Mouse (Mus musculus) forebrain, embryonic 14.5 days (tissue): ENCODE results near the gene Ceacam9. TPM values are rescaled to one million over a fixed set of nuclear protein-coding genes. Genes with fewer than 3 reads are reported as not detected.
"Not testable (repeated sequence)": the region's sequence is repeated elsewhere in the genome, so short reads cannot be mapped to it uniquely, and the experiment has no call there.

ENCODE experiments used
- ATAC-seq: fragments of 200-750 bp; cut with Nextera tagmentation; 2 replicates; pipeline ENCODE4 v1.8.0; 2017; ENCODE audit warnings: mild to moderate bottlenecking, moderate library complexity
- DNase-seq: peaks from one replicate; pipeline ENCODE4 v3.0.0-alpha.2; 2015; ENCODE audit warnings: low spot score
- H3K27ac ChIP-seq: fragments of 300-500 bp; sonication (generic); 2 replicates; pipeline ENCODE4 v1.5.1; 2014; ENCODE audit warnings: low read depth, mild to moderate bottlenecking, control low read depth, low read length, moderate library complexity
- H3K27me3 ChIP-seq: fragments of 300-500 bp; sonication (generic); replicated peaks from 2 replicates; pipeline ENCODE4 v1.6.1; 2014; ENCODE audit warnings: low read length, control low read depth, mixed read lengths; ENCODE audit not compliant: control insufficient read depth, insufficient read depth
- H3K36me3 ChIP-seq: fragments of 300-500 bp; sonication (generic); 2 replicates; pipeline ENCODE4 v1.6.1; 2014; ENCODE audit warnings: low read length, control low read depth; ENCODE audit not compliant: control insufficient read depth, insufficient read depth
- H3K4me1 ChIP-seq: fragments of 300-500 bp; sonication (generic); 2 replicates; pipeline ENCODE4 v1.6.1; 2014; ENCODE audit warnings: antibody characterized with exemption, low read length, control low read depth; ENCODE audit not compliant: control insufficient read depth, insufficient read depth
- H3K4me2 ChIP-seq: fragments of 300-500 bp; sonication (generic); 2 replicates; pipeline ENCODE4 v1.6.1; 2014; ENCODE audit warnings: mild to moderate bottlenecking, control low read depth, low read length
- H3K4me3 ChIP-seq: fragments of 300-500 bp; sonication (generic); 2 replicates; pipeline ENCODE4 v1.5.1; 2014; ENCODE audit warnings: low read depth, low read length, control low read depth
- H3K9ac ChIP-seq: fragments of 300-500 bp; sonication (generic); 2 replicates; pipeline ENCODE4 v1.6.1; 2014; ENCODE audit warnings: mild to moderate bottlenecking, low read length, control low read depth, moderate library complexity
- H3K9me3 ChIP-seq: fragments of 300-500 bp; sonication (generic); replicated peaks from 2 replicates; pipeline ENCODE4 v1.6.1; 2016; ENCODE audit warnings: low read length, control low read depth, mixed read lengths; ENCODE audit not compliant: control insufficient read depth
- WGBS: fragments of 180-500 bp; shearing (Covaris S2); extraction: QIAGEN DNeasy Blood & Tissue Kit; methylation state at CpG from one replicate; pipeline ENCODE4 v1.1.7; 2014; 5-methylcytosine and 5-hydroxymethylcytosine counted together
- polyA plus RNA-seq: library from polyadenylated mRNA; unstranded; fragments of >200 nt; fragmentation: Nextera tagmentation; extraction: Ambion mirVana; gene quantifications from 2 replicates; pipeline ENCODE4 v1.2.1, GENCODE M21; 2014

Ceacam9 gene
- polyA plus RNA-seq, 1 experiment from 2014 or later, result not detected

DNA sequence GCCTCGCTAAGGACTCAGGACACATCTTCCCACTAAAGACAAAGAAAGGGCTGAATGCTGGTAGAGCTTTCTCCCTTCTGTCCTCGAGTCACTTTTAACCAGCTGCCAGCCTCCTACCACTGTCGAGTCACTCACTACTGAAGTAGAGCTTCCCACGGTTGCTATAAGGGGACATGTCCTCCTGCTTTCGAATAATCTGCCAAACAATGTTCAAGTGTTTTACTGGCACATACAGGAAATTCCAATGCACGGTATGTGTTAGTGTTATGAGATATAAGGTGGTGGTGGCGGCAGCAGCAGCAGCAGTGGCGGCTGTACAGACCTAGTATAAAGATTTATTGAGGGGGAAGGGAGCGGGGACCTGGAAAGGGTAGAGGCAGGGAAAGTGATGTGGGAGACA, 15.3 kb upstream of the Ceacam9 start:
- no peak overlapping the region for H3K9ac ChIP-seq
- H3K4me3 ChIP-seq, result no peak overlapping the region
- no peaks in the 10 kb centered on the region for H3K9me3 ChIP-seq
- H3K36me3 ChIP-seq, result no peaks in the 10 kb centered on the region
- ATAC-seq (no peak), DNase-seq (no peak)
- WGBS, result 69% methylated on average over 9 of the region's 9 CpGs
- no peak overlapping the region for H3K27ac ChIP-seq
- H3K4me1 ChIP-seq, result no peaks in the 10 kb centered on the region
- H3K27me3 ChIP-seq, result no peaks in the 10 kb centered on the region
- H3K4me2 ChIP-seq, result no peak overlapping the region

DNA sequence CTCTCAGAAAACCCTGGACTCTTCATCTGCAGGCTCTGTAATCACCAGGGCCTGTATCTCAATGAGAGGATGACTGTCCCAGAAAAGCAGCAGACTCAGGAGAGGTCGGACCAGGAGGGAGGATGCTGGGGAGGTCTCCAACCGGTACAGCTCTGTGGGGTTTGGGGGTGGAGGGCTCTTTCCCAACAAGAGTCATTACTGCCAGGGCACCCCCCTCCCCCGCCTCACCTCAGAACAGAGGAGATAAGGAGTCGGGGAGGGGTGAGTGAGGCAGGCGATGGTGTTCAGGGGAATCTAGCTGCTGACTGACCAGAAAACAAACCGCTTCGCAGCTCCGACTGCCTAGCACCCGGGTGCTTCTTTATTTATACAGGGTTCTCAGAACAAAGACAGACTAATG, 13.5 kb upstream of the Ceacam9 start:
- Histone ChIP-seq H3K27me3 (no peaks in the 10 kb centered on the region), H3K36me3 (no peaks in the 10 kb centered on the region), H3K9ac (no peak overlapping the region), H3K4me3 (no peak overlapping the region), H3K4me2 (no peak overlapping the region), H3K4me1 (no peaks in the 10 kb centered on the region), H3K9me3 (no peaks in the 10 kb centered on the region), H3K27ac (no peak overlapping the region)
- ATAC-seq (no peak), DNase-seq (no peak)
- 22% methylated on average over 9 of the region's 9 CpGs for WGBS

GRCm38 (mm10) chr7:16710604-16711003, 11.1 kb upstream of the Ceacam9 start:
- Histone ChIP-seq H3K4me1 (no peaks in the 10 kb centered on the region), H3K27ac (no peak overlapping the region), H3K4me3 (no peak overlapping the region), H3K9ac (no peak overlapping the region), H3K9me3 (no peaks in the 10 kb centered on the region), H3K27me3 (no peaks in the 10 kb centered on the region), H3K4me2 (no peak overlapping the region), H3K36me3 (no peaks in the 10 kb centered on the region)
- WGBS, result 80% methylated on average over 5 of the region's 5 CpGs
- no peak for ATAC-seq
- no peak for DNase-seq

DNA sequence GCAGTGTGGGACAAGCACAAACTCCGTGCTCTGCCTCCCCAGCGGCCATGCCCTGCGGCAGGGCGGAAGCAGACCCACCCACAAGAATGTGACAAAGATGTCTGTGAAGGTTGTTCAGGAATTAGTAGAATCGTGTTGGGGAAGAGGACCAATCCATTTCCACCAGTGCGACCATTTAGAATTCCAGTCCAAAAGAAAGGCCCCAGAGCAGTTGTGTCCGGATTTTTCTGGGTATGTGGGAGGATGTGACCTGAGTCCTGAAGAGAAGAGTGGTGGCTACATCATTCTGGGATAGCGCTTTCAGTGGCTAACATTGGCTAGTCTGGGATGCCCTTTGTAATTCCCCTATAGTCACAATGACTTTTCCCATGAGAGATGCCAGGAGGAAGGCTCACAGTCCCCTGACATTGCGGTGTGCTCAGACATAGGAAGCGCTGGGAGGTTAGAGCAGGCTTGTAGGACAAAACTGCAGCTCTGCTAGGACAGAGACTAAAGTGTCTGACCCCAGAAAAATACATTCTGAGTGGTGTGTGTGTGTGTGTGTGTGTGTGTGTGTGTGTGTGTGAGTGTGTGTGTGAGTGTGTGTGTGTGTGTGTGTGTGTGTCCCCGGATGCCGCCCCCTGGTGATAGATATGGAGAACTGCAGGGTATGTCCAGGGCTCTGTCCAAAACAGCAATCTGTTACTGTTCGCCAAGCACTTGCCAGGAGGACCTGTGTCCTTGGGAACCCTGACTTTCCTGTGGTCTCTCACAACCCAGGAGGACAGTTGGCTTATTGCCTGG, 8.9 kb upstream of the Ceacam9 start:
- no peak overlapping the region for H3K9ac ChIP-seq
- no peak overlapping the region for H3K27ac ChIP-seq
- no peaks in the 10 kb centered on the region for H3K4me1 ChIP-seq
- no peak overlapping the region for H3K4me3 ChIP-seq
- DNase-seq (no peak), ATAC-seq (no peak)
- H3K36me3 ChIP-seq, result no peaks in the 10 kb centered on the region
- H3K27me3 ChIP-seq, result no peaks in the 10 kb centered on the region
- H3K9me3 ChIP-seq, result no peaks in the 10 kb centered on the region
- WGBS, result 79% methylated on average over 13 of the region's 13 CpGs
- H3K4me2 ChIP-seq, result no peak overlapping the region

DNA sequence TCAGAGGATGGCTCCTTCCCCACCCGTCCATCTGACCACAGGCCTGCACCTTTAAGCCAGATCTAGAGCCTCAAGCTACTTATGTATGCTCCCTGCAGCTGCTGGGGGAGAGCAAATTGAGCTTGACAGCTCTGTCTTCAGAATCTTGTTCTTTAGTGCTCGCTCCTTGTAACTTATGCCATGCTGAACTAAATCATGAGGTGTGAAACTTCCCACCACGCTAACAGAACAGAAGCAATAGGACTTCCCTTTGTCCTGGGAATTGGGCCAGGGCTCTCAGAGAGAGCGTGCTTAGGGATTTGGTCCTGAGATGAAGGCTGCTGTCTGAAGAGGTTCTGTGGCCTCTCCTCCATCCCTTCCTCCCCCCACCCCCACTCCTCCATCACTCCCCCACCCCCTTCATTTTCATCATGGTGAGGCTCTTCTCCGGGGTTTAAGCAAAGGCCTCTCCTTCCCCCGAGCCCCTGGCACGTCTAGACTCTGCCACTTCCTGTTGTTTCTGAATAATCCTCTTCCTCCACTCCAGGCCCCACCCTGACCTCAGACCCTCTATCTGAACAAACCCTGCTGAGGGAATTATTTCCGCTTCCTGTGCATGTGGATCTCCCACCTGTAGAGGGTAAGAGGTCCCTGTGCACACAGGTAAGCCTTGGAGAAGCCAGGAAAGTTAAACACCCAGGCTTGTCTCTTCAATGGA, 5.1 kb upstream of the Ceacam9 start:
- H3K27ac ChIP-seq, ATAC-seq: not testable (repeated sequence)

DNA sequence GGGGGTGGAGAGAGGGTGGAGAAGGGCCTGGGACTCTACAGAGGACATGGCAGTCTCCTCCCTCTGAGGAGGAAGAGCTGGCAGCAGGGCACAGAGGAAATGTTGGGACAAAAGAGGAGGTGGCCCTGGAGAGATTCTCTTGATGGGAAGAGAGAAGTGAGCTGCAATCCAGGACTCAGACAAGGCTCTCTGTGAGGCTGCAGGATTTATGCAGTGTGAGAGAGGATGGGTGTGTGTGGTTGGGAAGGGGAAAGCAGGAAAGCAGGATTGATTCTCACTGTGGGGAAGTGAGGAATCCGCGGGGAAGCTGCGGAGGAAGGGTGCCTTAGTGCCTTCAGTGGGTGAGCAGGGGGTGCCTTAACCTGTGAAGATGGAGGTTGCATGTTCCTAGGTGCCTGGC, 761 bp downstream of the Ceacam9 start:
- not testable (repeated sequence) for ATAC-seq

More for the DNA sequence above, 5.1 kb upstream of the Ceacam9 start:
- H3K9me3 ChIP-seq, H3K4me2 ChIP-seq, DNase-seq, H3K36me3 ChIP-seq, H3K4me1 ChIP-seq, H3K27me3 ChIP-seq, H3K9ac ChIP-seq, H3K4me3 ChIP-seq: not testable (repeated sequence)
- 42% methylated on average over 8 of the region's 8 CpGs for WGBS

DNA sequence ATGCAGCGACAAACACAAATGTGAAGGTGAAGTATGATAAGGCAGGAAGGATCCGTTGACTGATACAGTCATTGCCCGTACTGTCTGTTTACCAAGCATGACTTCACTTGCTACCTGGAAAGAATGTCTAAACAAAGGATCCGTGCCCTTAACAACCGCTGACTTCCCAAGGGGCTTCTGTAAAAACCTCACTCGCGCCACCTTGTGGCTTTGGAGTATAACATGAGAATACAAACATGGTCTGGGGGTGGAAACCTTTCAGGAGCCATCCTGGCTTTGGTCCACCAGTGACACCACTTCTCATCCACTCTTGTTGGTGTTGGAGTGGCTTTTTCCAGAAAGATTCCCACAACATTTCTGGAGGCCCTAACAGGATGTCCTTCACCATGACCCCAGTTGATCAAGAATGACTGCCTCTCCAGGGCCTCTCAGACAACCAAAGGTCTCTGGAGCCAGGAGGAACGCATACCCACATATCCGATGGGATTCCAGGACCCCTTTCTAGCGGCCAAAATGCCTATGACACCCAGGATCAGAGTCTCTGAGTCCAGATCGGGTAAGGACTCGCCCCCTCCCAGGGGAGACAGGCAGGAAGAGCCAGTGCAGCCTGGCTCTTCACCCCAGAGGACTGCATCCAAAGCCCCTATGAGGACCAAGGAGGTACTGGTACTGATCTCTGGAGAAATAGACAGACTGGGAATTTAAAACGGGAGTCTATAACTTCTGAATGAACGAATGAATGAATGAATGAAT, 7.0 kb downstream of the Ceacam9 start:
- no peak overlapping the region for H3K4me2 ChIP-seq
- no peaks in the 10 kb centered on the region for H3K27me3 ChIP-seq
- DNase-seq, result peak; percentile 91
- no peaks in the 10 kb centered on the region for H3K4me1 ChIP-seq
- no peak overlapping the region for H3K9ac ChIP-seq
- no peaks in the 10 kb centered on the region for H3K36me3 ChIP-seq
- peak; percentile 44 for ATAC-seq
- no peak overlapping the region for H3K27ac ChIP-seq
- 30% methylated on average over 14 of the region's 14 CpGs for WGBS
- H3K9me3 ChIP-seq, result no peaks in the 10 kb centered on the region
- no peak overlapping the region for H3K4me3 ChIP-seq

More for the DNA sequence above, 761 bp downstream of the Ceacam9 start:
- not testable (repeated sequence) for H3K9ac ChIP-seq, H3K27ac ChIP-seq, H3K4me3 ChIP-seq, H3K9me3 ChIP-seq, H3K27me3 ChIP-seq, DNase-seq, H3K4me1 ChIP-seq, H3K36me3 ChIP-seq, H3K4me2 ChIP-seq
- 55% methylated on average over 2 of the region's 3 CpGs for WGBS

- H3K4me1 ChIP-seq, H3K9ac ChIP-seq, H3K4me3 ChIP-seq, H3K27ac ChIP-seq, H3K9me3 ChIP-seq, H3K4me2 ChIP-seq, H3K36me3 ChIP-seq, H3K27me3 ChIP-seq: not testable (repeated sequence)
- ATAC-seq (peak; percentile 40; the same call in 1 of the 2 replicates), DNase-seq (peak; percentile 23)
- 7% methylated on average over 7 of the region's 7 CpGs for WGBS
These were observed 7.8 kb downstream of the Ceacam9 start for GRCm38 (mm10) chr7:16729563-16729962.
